Mouse (Mus musculus): ENCODE data around the gene Wt1. TPM values are rescaled to one million over a fixed set of nuclear protein-coding genes. Genes with fewer than 3 reads are reported as not detected.

Gene Wt1
- 21.9 and 31.3 TPM in 2 replicates for polyA plus RNA-seq (2015; fragmentation: Nextera tagmentation; extraction: Ambion mirVana)

GRCm38 (mm10) chr2:105126279-105126678 is at the start of gene Wt1:
Gene Wt1 (plus strand): TSS chr2:105126529.

GRCm38 (mm10) chr2:105091718-105092117 is 34.6 kb upstream of the Wt1 start, which contains the start of gene Gm11060:
Gene Gm11060 (plus strand): TSS chr2:105092018.

Other genes starting within 250 kb of the Wt1 start
- 231 and 236 TPM in 2 replicates for gene Eif3m, start 109.4 kb upstream of the Wt1 start, polyA plus RNA-seq (2015; fragmentation: Nextera tagmentation; extraction: Ambion mirVana)
- gene Gm11060, start 34.5 kb upstream of the Wt1 start, polyA plus RNA-seq (2015; fragmentation: Nextera tagmentation; extraction: Ambion mirVana): not detected in 2 replicates
- gene Them7, start 97.8 kb downstream of the Wt1 start, polyA plus RNA-seq (2015; fragmentation: Nextera tagmentation; extraction: Ambion mirVana): 0.10 TPM in 1 of 2 replicates, not detected in the other